Mouse (Mus musculus) cortical plate, adult 2 months (tissue): ENCODE data around the gene Coro2b. TPM values are rescaled to one million over a fixed set of nuclear protein-coding genes. Genes with fewer than 3 reads are reported as not detected.
A peak's percentile ranks its signal among the peaks of the same experiment; 100 is the strongest.

ENCODE experiments used
- H3K27ac ChIP-seq: fragments of 200-500 bp; 2 replicates; pipeline ENCODE4 v1.5.1; 2012; ENCODE audit warnings: low read length, control low read depth, inconsistent platforms; ENCODE audit not compliant: insufficient read depth
- H3K4me1 ChIP-seq: fragments of 200-500 bp; 2 replicates; pipeline ENCODE4 v1.6.1; 2011; ENCODE audit warnings: low read length; ENCODE audit not compliant: control insufficient read depth, insufficient read depth
- H3K4me3 ChIP-seq: fragments of 200-500 bp; 2 replicates; pipeline ENCODE4 v1.5.1; 2011; ENCODE audit warnings: mild to moderate bottlenecking, low read length, control low read depth; ENCODE audit not compliant: insufficient read depth
- CTCF ChIP-seq: fragments of 200-500 bp; IDR thresholded peaks from 2 replicates; pipeline ENCODE4 v1.5.1; 2011; ENCODE audit warnings: mild to moderate bottlenecking, control low read depth, low read length; ENCODE audit not compliant: insufficient read depth; ENCODE audit errors: extremely low read depth
- POLR2A ChIP-seq: fragments of 200-500 bp; IDR thresholded peaks from 2 replicates; pipeline ENCODE4 v1.6.1; 2011; ENCODE audit warnings: mild to moderate bottlenecking, low read length, control low read depth; ENCODE audit not compliant: insufficient read depth; ENCODE audit errors: extremely low read depth
- polyA plus RNA-seq: library from polyadenylated mRNA; depleted of rRNA; stranded (reverse); fragments of >200 nt; gene quantifications from 2 replicates; pipeline ENCODE4 v1.2.3, GENCODE M21; 2012

The Coro2b gene
- polyA plus RNA-seq, 1 experiment, result 130 TPM

GRCm38 (mm10) chr9:62469696-62470095 lies 67.1 kb downstream of the Coro2b start:
- TF ChIP-seq POLR2A, result no peak
- no peak for TF ChIP-seq CTCF
- no peak overlapping the region for H3K4me3 ChIP-seq
- H3K4me1 ChIP-seq, result peaks cover 4% of the 10 kb centered on the region
- H3K27ac ChIP-seq, result peak overlapping the region; percentile 53; the same call in 1 of the 2 replicates

GRCm38 (mm10) chr9:62469143-62469542 lies 67.7 kb downstream of the Coro2b start:
- Histone ChIP-seq H3K4me1 (peaks cover 4% of the 10 kb centered on the region), H3K4me3 (no peak overlapping the region), H3K27ac (peak overlapping the region; percentile 53; the same call in 1 of the 2 replicates)

GRCm38 (mm10) chr9:62467413-62467784 lies 69.4 kb downstream of the Coro2b start:
- Histone ChIP-seq H3K4me3 (no peak overlapping the region), H3K27ac (no peak overlapping the region), H3K4me1 (peaks cover 8% of the 10 kb centered on the region)
- TF ChIP-seq CTCF (no peak), POLR2A (no peak)

More at GRCm38 (mm10) chr9:62469143-62469542, 67.7 kb downstream of the Coro2b start:
- TF ChIP-seq CTCF (no peak), POLR2A (no peak)

GRCm38 (mm10) chr9:62466742-62467412 lies 70.0 kb downstream of the Coro2b start:
- H3K4me3 ChIP-seq, result no peak overlapping the region
- no peak for TF ChIP-seq POLR2A
- no peak for TF ChIP-seq CTCF
- H3K27ac ChIP-seq, result no peak overlapping the region
- peaks cover 8% of the 10 kb centered on the region for H3K4me1 ChIP-seq

- H3K4me3 ChIP-seq, result no peak overlapping the region
- TF ChIP-seq POLR2A (no peak), CTCF (no peak)
- peaks cover 8% of the 10 kb centered on the region for H3K4me1 ChIP-seq
- H3K27ac ChIP-seq, result no peak overlapping the region
These were observed 70.8 kb downstream of the Coro2b start for GRCm38 (mm10) chr9:62466053-62466452.

GRCm38 (mm10) chr9:62464727-62465126 lies 72.1 kb downstream of the Coro2b start:
- TF ChIP-seq POLR2A (no peak), CTCF (no peak)
- Histone ChIP-seq H3K4me1 (peaks cover 8% of the 10 kb centered on the region), H3K27ac (no peak overlapping the region), H3K4me3 (no peak overlapping the region)

GRCm38 (mm10) chr9:62461766-62462165 lies 75.1 kb downstream of the Coro2b start:
- Histone ChIP-seq H3K4me3 (no peak overlapping the region), H3K27ac (no peak overlapping the region), H3K4me1 (peaks cover 4% of the 10 kb centered on the region; the same call in 1 of the 2 replicates)
- TF ChIP-seq POLR2A (no peak), CTCF (no peak)

GRCm38 (mm10) chr9:62461095-62461494 lies 75.7 kb downstream of the Coro2b start:
- TF ChIP-seq CTCF (no peak), POLR2A (no peak)
- Histone ChIP-seq H3K4me1 (peaks cover 5% of the 10 kb centered on the region), H3K27ac (no peak overlapping the region), H3K4me3 (no peak overlapping the region)

- H3K4me1 ChIP-seq, result peaks cover 6% of the 10 kb centered on the region
- no peak overlapping the region for H3K4me3 ChIP-seq
- H3K27ac ChIP-seq, result no peak overlapping the region
- no peak for TF ChIP-seq POLR2A
- TF ChIP-seq CTCF, result no peak
These were observed 76.8 kb downstream of the Coro2b start for GRCm38 (mm10) chr9:62460086-62460485.

- TF ChIP-seq CTCF (no peak), POLR2A (no peak)
- H3K27ac ChIP-seq, result no peak overlapping the region
- no peak overlapping the region for H3K4me3 ChIP-seq
- H3K4me1 ChIP-seq, result peaks cover 4% of the 10 kb centered on the region
These were observed 78.4 kb downstream of the Coro2b start for GRCm38 (mm10) chr9:62458457-62458856.
